Mouse (Mus musculus) thymus, adult 2 months (tissue): ENCODE measurements around the gene Tmem95.

Source experiments
- CTCF ChIP-seq: fragments of 200-500 bp; IDR thresholded peaks from 2 replicates; pipeline ENCODE4 v1.5.1; 2012; ENCODE audit warnings: mild to moderate bottlenecking, control low read depth, low read length, moderate library complexity, borderline replicate concordance; ENCODE audit not compliant: control insufficient read depth, poor library complexity, insufficient read depth; ENCODE audit errors: extremely low read depth
- POLR2A ChIP-seq: fragments of 200-500 bp; IDR thresholded peaks from 2 replicates; pipeline ENCODE4 v1.6.1; 2012; ENCODE audit warnings: mild to moderate bottlenecking, low read length, control low read depth, moderate library complexity; ENCODE audit not compliant: control insufficient read depth, poor library complexity, insufficient read depth; ENCODE audit errors: extremely low read depth

GRCm38 (mm10) chr11:69835326-69835965 is 42.4 kb downstream of the Tmem95 start:
- TF ChIP-seq POLR2A: no peak
- no peak for TF ChIP-seq CTCF
